Mouse (Mus musculus) forebrain, postnatal 0 days (tissue): Measurements from ENCODE around the gene Gm3488. TPM values are rescaled to one million over a fixed set of nuclear protein-coding genes. Genes with fewer than 3 reads are reported as not detected.
"Not testable (repeated sequence)": the region's sequence is repeated elsewhere in the genome, so short reads cannot be mapped to it uniquely, and the experiment has no call there.

ENCODE experiments used
- ATAC-seq: fragments of 200-750 bp; cut with Nextera tagmentation; 2 replicates; pipeline ENCODE4 v1.8.0; 2017; ENCODE audit warnings: mild to moderate bottlenecking, moderate library complexity
- DNase-seq: peaks from one replicate; pipeline ENCODE4 v3.0.0-alpha.2; 2015
- H3K27ac ChIP-seq: fragments of 300-500 bp; sonication (generic); 2 replicates; pipeline ENCODE4 v1.5.1; 2014; ENCODE audit warnings: low read depth, mild to moderate bottlenecking, antibody characterized with exemption, low read length, moderate library complexity, mixed read lengths
- H3K27me3 ChIP-seq: fragments of 300-500 bp; sonication (generic); 2 replicates; pipeline ENCODE4 v1.6.1; 2014; ENCODE audit warnings: mild to moderate bottlenecking, low read length, mixed read lengths; ENCODE audit not compliant: insufficient read depth
- H3K36me3 ChIP-seq: fragments of 300-500 bp; sonication (generic); 2 replicates; pipeline ENCODE4 v1.6.1; 2014; ENCODE audit warnings: mild to moderate bottlenecking, moderate library complexity; ENCODE audit not compliant: insufficient read depth
- H3K4me1 ChIP-seq: fragments of 300-500 bp; sonication (generic); 2 replicates; pipeline ENCODE4 v1.6.1; 2014; ENCODE audit warnings: antibody characterized with exemption; ENCODE audit not compliant: insufficient read depth
- H3K4me2 ChIP-seq: fragments of 300-500 bp; sonication (generic); 2 replicates; pipeline ENCODE4 v1.6.1; 2014; ENCODE audit warnings: low read depth, mild to moderate bottlenecking, moderate library complexity
- H3K4me3 ChIP-seq: fragments of 300-500 bp; sonication (generic); 2 replicates; pipeline ENCODE4 v1.5.1; 2014; ENCODE audit warnings: low read depth, low read length, mixed read lengths
- H3K9ac ChIP-seq: fragments of 300-500 bp; sonication (generic); 2 replicates; pipeline ENCODE4 v1.6.1; 2014; ENCODE audit warnings: mild to moderate bottlenecking
- H3K9me3 ChIP-seq: fragments of 300-500 bp; sonication (generic); 2 replicates; pipeline ENCODE4 v1.6.1; 2016; ENCODE audit warnings: low read length
- WGBS: fragments of 180-500 bp; shearing (Covaris S2); extraction: QIAGEN DNeasy Blood & Tissue Kit; methylation state at CpG from one replicate; pipeline ENCODE4 v1.1.7; 2014; 5-methylcytosine and 5-hydroxymethylcytosine counted together
- polyA plus RNA-seq: library from polyadenylated mRNA; unstranded; fragments of >200 nt; fragmentation: Nextera tagmentation; extraction: Ambion mirVana; gene quantifications from 2 replicates; pipeline ENCODE4 v1.2.1, GENCODE M21; 2015
- total RNA-seq: library from RNA; depleted of rRNA; stranded (reverse); fragments of >200 nt; gene quantifications from 2 replicates; pipeline ENCODE4 v1.2.3, GENCODE M21; 2014; rRNA removed

Gene Gm3488
- total RNA-seq (13.4 and 15.3 TPM in 2 replicates), polyA plus RNA-seq (18.6 and 21.5 TPM in 2 replicates)

GRCm38 (mm10) chr14:5501374-5501773 lies at the start of gene Gm3488:
Gene Gm3488 (plus strand): TSS chr14:5501674.
- not testable (repeated sequence) for H3K4me2 ChIP-seq, H3K27me3 ChIP-seq, H3K4me3 ChIP-seq, H3K9me3 ChIP-seq, DNase-seq, H3K36me3 ChIP-seq, H3K27ac ChIP-seq, ATAC-seq, H3K4me1 ChIP-seq, H3K9ac ChIP-seq
- no CpG with 5 or more reads among the region's 35 CpGs for WGBS

DNA sequence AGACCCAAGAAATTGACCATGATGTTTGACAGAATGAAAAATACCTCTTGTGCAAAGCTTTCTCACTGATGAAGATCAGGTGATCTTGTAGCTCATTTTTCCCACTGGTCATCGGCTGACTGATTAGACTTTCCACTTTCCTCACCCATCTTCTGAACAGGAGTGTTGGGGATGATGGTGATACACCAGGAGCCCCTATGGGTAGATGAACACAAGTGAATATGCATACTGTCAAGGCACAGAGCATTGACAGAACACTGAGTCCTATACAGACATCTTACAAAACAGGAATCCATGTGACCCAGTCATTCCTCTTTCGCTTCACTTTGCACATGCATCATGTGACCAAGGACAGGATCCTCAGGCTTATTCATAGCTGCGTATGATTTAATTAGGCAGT lies 46.1 kb upstream of the Gm3488 start, which contains the start of gene Gm3194:
Gene Gm3194, minus strand, starts transcription at position 101 of the 400 bp plus-strand sequence.
- H3K9ac ChIP-seq, DNase-seq, H3K4me3 ChIP-seq, H3K9me3 ChIP-seq, H3K4me2 ChIP-seq, ATAC-seq, H3K27me3 ChIP-seq, H3K36me3 ChIP-seq, H3K4me1 ChIP-seq, H3K27ac ChIP-seq: not testable (repeated sequence)
- no CpG with 5 or more reads among the region's 3 CpGs for WGBS

- H3K27ac ChIP-seq, H3K4me3 ChIP-seq, H3K27me3 ChIP-seq, H3K36me3 ChIP-seq, DNase-seq, H3K9ac ChIP-seq, H3K4me2 ChIP-seq, H3K4me1 ChIP-seq, H3K9me3 ChIP-seq: not testable (repeated sequence)
- peak; percentile 83 for ATAC-seq
- WGBS, result no CpG with 5 or more reads among the region's 19 CpGs
These were observed 41.0 kb upstream of the Gm3488 start for GRCm38 (mm10) chr14:5460469-5460868.

DNA sequence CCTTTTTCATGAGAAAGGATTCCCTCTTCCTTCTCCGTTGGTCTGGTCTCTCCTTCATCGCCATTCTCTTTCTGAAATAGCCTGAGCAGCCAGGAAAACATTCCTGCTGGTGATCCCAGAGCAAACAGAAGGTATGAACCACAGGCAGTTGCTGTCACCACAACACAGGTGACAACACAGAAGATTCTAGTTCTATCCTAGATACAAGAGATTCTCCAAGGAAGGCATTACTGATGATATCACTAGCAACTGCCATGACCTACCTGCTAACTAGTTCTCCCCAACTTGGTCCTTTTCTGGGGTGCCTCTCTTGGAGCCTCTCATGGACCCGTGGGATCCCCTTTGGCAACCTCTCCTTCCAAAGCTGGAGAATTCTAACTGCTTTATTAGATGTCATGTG lies 23.7 kb upstream of the Gm3488 start, which contains the start of gene Gm8246:
Gene Gm8246, minus strand, starts transcription at position 101 of the 400 bp plus-strand sequence.
- H3K27ac ChIP-seq, H3K4me3 ChIP-seq, H3K4me2 ChIP-seq, H3K9ac ChIP-seq, DNase-seq, H3K4me1 ChIP-seq, H3K27me3 ChIP-seq, ATAC-seq, H3K9me3 ChIP-seq, H3K36me3 ChIP-seq: not testable (repeated sequence)
- WGBS, result no CpG with 5 or more reads among the region's 3 CpGs

DNA sequence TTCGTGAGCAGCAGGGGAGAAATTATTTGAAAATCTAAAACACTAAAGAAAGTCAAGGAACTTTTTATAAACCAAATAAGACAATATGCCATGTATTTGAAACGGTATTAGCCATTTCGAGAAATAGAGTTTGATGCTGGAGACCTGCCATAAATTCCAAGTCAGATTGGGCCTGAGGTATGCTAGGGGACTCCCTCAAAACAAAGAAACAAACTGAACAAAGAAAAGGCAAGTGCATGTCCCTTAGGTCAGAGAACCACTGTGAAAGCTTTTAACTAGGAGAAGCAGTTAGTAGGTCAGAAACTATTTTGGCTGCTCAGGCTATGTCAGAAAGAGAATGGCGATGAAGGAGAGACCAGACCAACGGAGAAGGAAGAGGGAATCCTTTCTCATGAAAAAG lies 17.6 kb upstream of the Gm3488 start, which contains the start of gene Gm3187:
Gene Gm3187, plus strand, starts transcription at position 301 of the 400 bp plus-strand sequence.
- H3K4me2 ChIP-seq, H3K9ac ChIP-seq, H3K4me1 ChIP-seq, DNase-seq, H3K27me3 ChIP-seq, H3K9me3 ChIP-seq, ATAC-seq, H3K4me3 ChIP-seq, H3K27ac ChIP-seq, H3K36me3 ChIP-seq: not testable (repeated sequence)
- WGBS, result 85% methylated on average over 4 of the region's 5 CpGs

DNA sequence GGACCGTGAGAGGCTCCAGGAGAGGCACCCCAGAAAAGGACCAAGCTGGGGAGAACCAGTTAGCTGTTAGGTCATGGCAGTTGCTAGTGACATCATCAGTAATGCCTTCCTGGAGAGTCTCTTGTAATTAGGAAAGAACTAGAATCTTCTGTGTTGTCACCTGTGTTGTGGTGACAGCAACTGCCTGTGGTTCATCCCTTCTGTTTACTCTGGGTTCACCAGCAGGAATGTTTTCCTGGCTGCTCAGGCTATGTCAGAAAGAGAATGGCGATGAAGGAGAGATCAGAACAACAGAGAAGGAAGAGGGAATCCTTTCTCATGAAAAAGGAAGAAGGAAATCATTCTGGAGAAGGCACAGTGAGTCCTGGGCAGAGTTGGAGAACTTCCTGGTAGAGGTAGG lies 36.7 kb downstream of the Gm3488 start, which contains the start of gene Gm3532:
Gene Gm3532, plus strand, starts transcription at position 301 of the 400 bp plus-strand sequence.
- not testable (repeated sequence) for H3K4me1 ChIP-seq, ATAC-seq, H3K27me3 ChIP-seq, H3K9me3 ChIP-seq, H3K27ac ChIP-seq, H3K36me3 ChIP-seq, H3K4me2 ChIP-seq, H3K9ac ChIP-seq, DNase-seq, H3K4me3 ChIP-seq
- whole genome bisulfite sequencing, result no CpG with 5 or more reads among the region's 2 CpGs

Other genes with a start within 250 kb of the Gm3488 start
- gene Gm3526, start 241.1 kb upstream of the Gm3488 start, total RNA-seq, result not detected in 2 replicates
- 0.28 TPM in 1 of 2 replicates, not detected in the other for gene Gm3526, start 241.1 kb upstream of the Gm3488 start, polyA plus RNA-seq
- not detected in 2 replicates for gene Gm3542, start 166.7 kb upstream of the Gm3488 start, total RNA-seq
- gene Gm3542, start 166.7 kb upstream of the Gm3488 start, polyA plus RNA-seq, result not detected in 2 replicates
- gene Gm3500, start 112.6 kb upstream of the Gm3488 start, total RNA-seq, result 1.4 TPM in 1 of 2 replicates, not detected in the other
- gene Gm3500, start 112.6 kb upstream of the Gm3488 start, polyA plus RNA-seq, result 0.88 and 1.1 TPM in 2 replicates
- gene Gm3194, start 46.2 kb upstream of the Gm3488 start, total RNA-seq, result 4.2 and 5.3 TPM in 2 replicates
- 1.7 and 2.6 TPM in 2 replicates for gene Gm3194, start 46.2 kb upstream of the Gm3488 start, polyA plus RNA-seq
- not detected in 2 replicates for gene Gm8246, start 23.8 kb upstream of the Gm3488 start, total RNA-seq
- gene Gm8246, start 23.8 kb upstream of the Gm3488 start, polyA plus RNA-seq, result not detected in 2 replicates
- gene Gm3187, start 17.5 kb upstream of the Gm3488 start, total RNA-seq, result not detected in 2 replicates
- gene Gm3187, start 17.5 kb upstream of the Gm3488 start, polyA plus RNA-seq, result not detected in 2 replicates
- 0.23 TPM in 1 of 2 replicates, not detected in the other for gene Gm3532, start 36.8 kb downstream of the Gm3488 start, total RNA-seq
- not detected in 2 replicates for gene Gm3532, start 36.8 kb downstream of the Gm3488 start, polyA plus RNA-seq
- gene Gm8265, start 131.4 kb downstream of the Gm3488 start, total RNA-seq, result not detected in 2 replicates
- not detected in 2 replicates for gene Gm8265, start 131.4 kb downstream of the Gm3488 start, polyA plus RNA-seq
- gene Gm9603, start 185.8 kb downstream of the Gm3488 start, total RNA-seq, result not detected in 2 replicates
- gene Gm9603, start 185.8 kb downstream of the Gm3488 start, polyA plus RNA-seq, result not detected in 2 replicates
- gene Gm3373, start 239.9 kb downstream of the Gm3488 start, total RNA-seq, result 0.62 and 1.3 TPM in 2 replicates
- 0.53 and 0.81 TPM in 2 replicates for gene Gm3373, start 239.9 kb downstream of the Gm3488 start, polyA plus RNA-seq